Mouse (Mus musculus): Measurements from ENCODE around the gene Mtmr11. TPM values are rescaled to one million over a fixed set of nuclear protein-coding genes. Genes with fewer than 3 reads are reported as not detected.
A peak's percentile ranks its signal among the peaks of the same experiment; 100 is the strongest.
"Not testable (repeated sequence)": the region's sequence is repeated elsewhere in the genome, so short reads cannot be mapped to it uniquely, and the experiment has no call there.

The Mtmr11 gene
- polyA plus RNA-seq, 1 experiment: 4.6 TPM

DNA sequence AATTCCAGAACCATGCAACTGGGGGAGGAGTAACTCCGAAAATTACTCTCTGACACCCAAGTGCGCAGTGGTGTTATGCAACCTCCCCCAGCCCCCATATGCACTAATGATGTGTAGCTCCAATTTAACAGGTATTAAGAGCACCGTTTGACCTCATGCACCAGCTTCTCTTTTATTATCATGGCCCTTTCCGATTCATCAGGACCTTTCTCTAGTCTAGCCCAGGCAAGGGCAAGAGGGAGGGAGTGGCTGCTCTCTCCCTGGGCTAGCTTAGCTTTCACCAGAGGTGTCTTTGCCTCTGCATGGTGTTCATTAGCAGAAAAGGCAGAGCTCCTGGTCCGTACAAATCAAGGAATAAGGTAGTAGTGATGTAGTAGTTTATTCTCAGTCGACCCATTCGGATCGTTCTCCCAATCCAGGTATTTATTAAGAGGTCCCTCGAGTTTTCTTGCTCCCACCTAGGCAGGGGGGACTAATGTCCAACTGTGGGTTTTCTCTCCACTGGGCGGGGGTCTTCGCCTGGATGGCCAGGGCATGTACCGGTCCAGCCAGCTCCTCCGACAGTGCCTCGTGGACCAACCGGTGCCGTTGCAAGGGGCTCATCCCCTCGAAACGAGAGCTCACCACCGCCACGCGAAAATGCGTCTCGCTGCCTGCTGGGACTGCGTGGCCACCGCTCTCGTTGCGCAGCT is 34.8 kb downstream of the Mtmr11 start:
- Histone ChIP-seq H3K36me3 (ENCODE audit: control insufficient read depth, insufficient read depth) (no peaks in the 10 kb centered on the region), H3K4me3 (peak overlapping the region; percentile 48), H3ac (ENCODE audit: control insufficient read depth, insufficient read length) (peak overlapping the region; percentile 26), H3K4me2 (ENCODE audit: low read depth) (peak overlapping the region; percentile 86), H3K27me3 (ENCODE audit: control insufficient read depth, insufficient read depth, insufficient read length) (no peaks in the 10 kb centered on the region), H3K79me2 (ENCODE audit: control insufficient read depth, insufficient read depth) (no peaks in the 10 kb centered on the region)
- TF ChIP-seq POLR2A (IDR thresholded peaks at IDR 0.05; ENCODE audit: insufficient read length, low read depth): no peak
- no peak for TF ChIP-seq USF1 (IDR thresholded peaks at IDR 0.05; ENCODE audit: low read depth)
- TF ChIP-seq REST (IDR thresholded peaks at IDR 0.05; ENCODE audit: insufficient read depth, insufficient read length): no peak
- no peak for TF ChIP-seq MYOD1 (IDR thresholded peaks at IDR 0.05; ENCODE audit: control insufficient read depth in 1 of 3, insufficient read length in 2 of 3, low read depth in 2 of 3)
- no peak for TF ChIP-seq TCF12 (IDR thresholded peaks at IDR 0.05; ENCODE audit: insufficient read depth, poor library complexity, severe bottlenecking)
- no peak for TF ChIP-seq SRF (IDR thresholded peaks at IDR 0.05; ENCODE audit: control insufficient read depth, insufficient read length, low read depth)
- no peak for TF ChIP-seq MYOG (IDR thresholded peaks at IDR 0.05; ENCODE audit: control insufficient read depth in 1 of 3, insufficient read depth in 1 of 3, insufficient read length in 2 of 3, low read depth in 2 of 3)

DNA sequence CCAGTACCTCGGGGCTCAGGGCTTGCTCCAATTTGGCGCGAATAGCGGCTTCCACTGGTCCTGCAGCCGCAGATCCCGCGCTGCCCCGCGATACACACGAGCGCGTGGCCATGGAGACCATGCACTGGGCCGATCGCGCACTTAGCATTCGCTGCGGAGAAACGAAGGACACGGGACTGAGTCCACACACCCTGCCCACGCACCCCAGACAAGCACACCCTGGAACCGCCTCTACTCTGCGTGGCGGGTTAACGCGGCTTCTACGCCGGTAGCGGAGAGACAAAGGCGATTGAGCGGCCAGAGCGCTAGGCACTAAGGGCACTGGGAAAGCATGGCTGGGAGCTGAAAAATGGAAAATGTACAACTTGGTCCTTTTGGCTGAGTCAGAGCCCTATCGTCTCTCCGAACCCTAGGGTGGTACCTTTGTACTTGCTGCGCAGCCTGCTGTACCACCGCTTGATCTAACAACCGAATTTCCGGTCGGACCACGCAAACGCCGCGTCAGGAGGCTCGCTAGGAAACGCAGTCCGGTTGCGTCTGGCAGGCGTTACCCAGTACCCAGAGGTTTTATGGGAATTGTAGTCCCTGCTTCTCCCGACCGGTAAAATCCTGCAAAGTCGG is 35.4 kb downstream of the Mtmr11 start:
- Histone ChIP-seq H3ac (ENCODE audit: control insufficient read depth, insufficient read length) (peak overlapping the region; percentile 26), H3K36me3 (ENCODE audit: control insufficient read depth, insufficient read depth) (no peaks in the 10 kb centered on the region), H3K4me3 (peak overlapping the region; percentile 48), H3K4me2 (ENCODE audit: low read depth) (peak overlapping the region; percentile 86), H3K27me3 (ENCODE audit: control insufficient read depth, insufficient read depth, insufficient read length) (no peaks in the 10 kb centered on the region), H3K79me2 (ENCODE audit: control insufficient read depth, insufficient read depth) (no peaks in the 10 kb centered on the region)
- TF ChIP-seq POLR2AphosphoS2 (IDR thresholded peaks at IDR 0.05; ENCODE audit: insufficient read length, low read depth) (peak; percentile 87), MYOG (IDR thresholded peaks at IDR 0.05; ENCODE audit: control insufficient read depth in 1 of 3, insufficient read depth in 1 of 3, insufficient read length in 2 of 3, low read depth in 2 of 3) (no peak), E2F4 (IDR thresholded peaks at IDR 0.05; ENCODE audit: insufficient read depth) (no peak), REST (IDR thresholded peaks at IDR 0.05; ENCODE audit: insufficient read depth, insufficient read length) (no peak), CEBPB (IDR thresholded peaks at IDR 0.05; ENCODE audit: insufficient read depth, poor library complexity, severe bottlenecking) (no peak), SRF (IDR thresholded peaks at IDR 0.05; ENCODE audit: control insufficient read depth, insufficient read length, low read depth) (peak; percentile 26), POLR2A (IDR thresholded peaks at IDR 0.05; ENCODE audit: insufficient read length, low read depth) (peak; percentile 86), TCF12 (IDR thresholded peaks at IDR 0.05; ENCODE audit: insufficient read depth, poor library complexity, severe bottlenecking) (no peak), MYOD1 (IDR thresholded peaks at IDR 0.05; ENCODE audit: control insufficient read depth in 1 of 3, insufficient read length in 2 of 3, low read depth in 2 of 3) (no peak), MAX (IDR thresholded peaks at IDR 0.05; ENCODE audit: low read depth) (no peak), USF1 (IDR thresholded peaks at IDR 0.05; ENCODE audit: low read depth) (no peak), TCF3 (IDR thresholded peaks at IDR 0.05; ENCODE audit: insufficient read length, low read depth) (no peak)

DNA sequence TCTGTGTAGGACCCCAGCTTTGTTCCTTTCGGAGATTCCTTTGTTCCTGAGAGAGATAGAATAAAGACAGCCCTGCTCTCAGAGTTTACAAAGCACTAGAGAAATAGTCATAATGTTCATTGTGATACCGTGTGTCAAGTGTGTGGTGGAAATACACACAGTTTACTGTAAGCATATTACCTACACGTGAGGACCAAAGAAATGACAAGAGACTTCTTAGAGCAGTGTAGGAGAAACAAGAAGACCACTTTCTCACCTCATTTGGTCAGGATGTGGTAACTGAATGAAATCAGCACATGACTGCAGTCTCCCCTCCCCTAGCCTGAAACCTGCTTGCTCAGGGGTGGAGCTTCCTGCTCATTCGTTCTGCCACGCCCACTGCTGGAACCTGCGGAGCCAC is 36.4 kb downstream of the Mtmr11 start:
- TF ChIP-seq CEBPB (IDR thresholded peaks at IDR 0.05; ENCODE audit: insufficient read depth, poor library complexity, severe bottlenecking) (no peak), TCF12 (IDR thresholded peaks at IDR 0.05; ENCODE audit: insufficient read depth, poor library complexity, severe bottlenecking) (no peak), MYOD1 (IDR thresholded peaks at IDR 0.05; ENCODE audit: control insufficient read depth in 1 of 3, insufficient read length in 2 of 3, low read depth in 2 of 3) (no peak), E2F4 (IDR thresholded peaks at IDR 0.05; ENCODE audit: insufficient read depth) (no peak), POLR2AphosphoS2 (IDR thresholded peaks at IDR 0.05; ENCODE audit: insufficient read length, low read depth) (no peak), USF1 (IDR thresholded peaks at IDR 0.05; ENCODE audit: low read depth) (no peak), MAX (IDR thresholded peaks at IDR 0.05; ENCODE audit: low read depth) (no peak), TCF3 (IDR thresholded peaks at IDR 0.05; ENCODE audit: insufficient read length, low read depth) (no peak), SRF (IDR thresholded peaks at IDR 0.05; ENCODE audit: control insufficient read depth, insufficient read length, low read depth) (no peak), POLR2A (IDR thresholded peaks at IDR 0.05; ENCODE audit: insufficient read length, low read depth) (no peak), REST (IDR thresholded peaks at IDR 0.05; ENCODE audit: insufficient read depth, insufficient read length) (no peak)
- Histone ChIP-seq H3K79me2 (ENCODE audit: control insufficient read depth, insufficient read depth) (no peaks in the 10 kb centered on the region), H3ac (ENCODE audit: control insufficient read depth, insufficient read length) (no peak overlapping the region), H3K36me3 (ENCODE audit: control insufficient read depth, insufficient read depth) (no peaks in the 10 kb centered on the region), H3K27me3 (ENCODE audit: control insufficient read depth, insufficient read depth, insufficient read length) (no peaks in the 10 kb centered on the region), H3K4me3 (no peak overlapping the region), H3K4me2 (ENCODE audit: low read depth) (peak overlapping the region; percentile 86)

DNA sequence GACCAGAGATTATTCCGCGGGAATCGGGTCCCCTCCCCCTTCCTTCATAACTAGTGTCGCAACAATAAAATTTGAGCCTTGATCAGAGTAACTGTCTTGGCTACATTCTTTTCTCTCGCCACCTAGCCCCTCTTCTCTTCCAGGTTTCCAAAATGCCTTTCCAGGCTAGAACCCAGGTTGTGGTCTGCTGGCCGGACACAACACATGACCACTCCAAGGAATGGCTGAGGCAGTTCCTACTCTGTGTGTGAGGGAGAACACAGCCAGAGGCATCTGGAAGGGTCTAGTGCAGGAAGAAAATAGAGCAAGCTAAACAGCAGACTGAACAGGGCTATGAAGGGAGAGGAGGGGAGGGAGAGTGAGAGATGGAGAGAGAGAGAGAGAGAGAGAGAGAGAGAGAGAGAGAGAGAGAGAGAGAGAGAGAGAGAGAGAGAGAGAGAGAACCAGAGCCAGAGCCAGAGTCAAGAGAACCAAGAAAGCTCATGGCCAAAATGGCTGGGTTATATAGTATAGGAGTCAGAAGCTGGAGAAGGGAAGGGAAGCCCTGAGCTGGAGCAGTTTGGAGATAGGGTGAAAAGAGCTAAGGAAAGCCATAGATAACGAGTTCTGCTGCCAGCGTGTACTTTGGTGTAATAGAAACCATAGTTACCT is 36.9 kb downstream of the Mtmr11 start:
- H3ac ChIP-seq (ENCODE audit: control insufficient read depth, insufficient read length); H3K4me3 ChIP-seq; H3K79me2 ChIP-seq (ENCODE audit: control insufficient read depth, insufficient read depth); H3K4me2 ChIP-seq (ENCODE audit: low read depth); H3K36me3 ChIP-seq (ENCODE audit: control insufficient read depth, insufficient read depth); H3K27me3 ChIP-seq (ENCODE audit: control insufficient read depth, insufficient read depth, insufficient read length): not testable (repeated sequence)

DNA sequence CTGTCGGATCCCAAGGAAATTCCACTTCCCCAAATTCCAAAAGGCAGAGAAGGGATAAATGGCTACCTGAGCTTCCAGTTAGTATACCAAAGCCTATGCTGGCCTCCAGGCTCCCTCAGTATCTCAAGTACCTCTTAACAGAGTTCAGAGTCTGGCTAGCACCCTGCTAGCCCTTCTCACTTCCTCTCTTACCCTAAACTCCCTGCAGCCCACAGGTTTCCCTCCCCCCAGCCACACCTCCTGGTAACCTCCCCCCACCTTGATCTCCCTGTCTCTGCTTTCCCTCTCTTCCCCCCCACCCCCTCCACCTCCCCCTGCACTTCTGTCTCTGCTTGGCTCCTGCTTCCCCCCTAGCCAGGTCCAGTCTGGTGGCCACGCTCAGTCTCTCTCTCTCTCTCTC is 37.9 kb downstream of the Mtmr11 start:
- Histone ChIP-seq H3K36me3 (ENCODE audit: control insufficient read depth, insufficient read depth) (no peaks in the 10 kb centered on the region), H3ac (ENCODE audit: control insufficient read depth, insufficient read length) (no peak overlapping the region), H3K4me2 (ENCODE audit: low read depth) (no peak overlapping the region)

More for the DNA sequence above, 37.9 kb downstream of the Mtmr11 start:
- no peaks in the 10 kb centered on the region for H3K27me3 ChIP-seq (ENCODE audit: control insufficient read depth, insufficient read depth, insufficient read length)
- no peak for TF ChIP-seq TCF3 (IDR thresholded peaks at IDR 0.05; ENCODE audit: insufficient read length, low read depth)
- no peak for TF ChIP-seq MYOD1 (IDR thresholded peaks at IDR 0.05; ENCODE audit: control insufficient read depth in 1 of 3, insufficient read length in 2 of 3, low read depth in 2 of 3)
- TF ChIP-seq POLR2AphosphoS2 (IDR thresholded peaks at IDR 0.05; ENCODE audit: insufficient read length, low read depth): no peak
- TF ChIP-seq MAX (IDR thresholded peaks at IDR 0.05; ENCODE audit: low read depth): no peak
- TF ChIP-seq USF1 (IDR thresholded peaks at IDR 0.05; ENCODE audit: low read depth): no peak
- no peak for TF ChIP-seq REST (IDR thresholded peaks at IDR 0.05; ENCODE audit: insufficient read depth, insufficient read length)
- TF ChIP-seq TCF12 (IDR thresholded peaks at IDR 0.05; ENCODE audit: insufficient read depth, poor library complexity, severe bottlenecking): no peak
- no peak for TF ChIP-seq E2F4 (IDR thresholded peaks at IDR 0.05; ENCODE audit: insufficient read depth)
- TF ChIP-seq SRF (IDR thresholded peaks at IDR 0.05; ENCODE audit: control insufficient read depth, insufficient read length, low read depth): no peak
- no peak for TF ChIP-seq CEBPB (IDR thresholded peaks at IDR 0.05; ENCODE audit: insufficient read depth, poor library complexity, severe bottlenecking)
- TF ChIP-seq POLR2A (IDR thresholded peaks at IDR 0.05; ENCODE audit: insufficient read length, low read depth): no peak
- TF ChIP-seq MYOG (IDR thresholded peaks at IDR 0.05; ENCODE audit: control insufficient read depth in 1 of 3, insufficient read depth in 1 of 3, insufficient read length in 2 of 3, low read depth in 2 of 3): no peak
- no peaks in the 10 kb centered on the region for H3K79me2 ChIP-seq (ENCODE audit: control insufficient read depth, insufficient read depth)
- no peak overlapping the region for H3K4me3 ChIP-seq

Measured in myocyte (in vitro differentiated cells).